Mouse (Mus musculus) brain, embryonic 18.5 days (tissue): ENCODE measurements around the gene Spsb3.

ENCODE experiments used
- DNase-seq: peaks from one replicate; pipeline ENCODE4 v3.0.0-alpha.2; 2012; ENCODE audit warnings: low read depth, low spot score

The Spsb3 gene

DNA sequence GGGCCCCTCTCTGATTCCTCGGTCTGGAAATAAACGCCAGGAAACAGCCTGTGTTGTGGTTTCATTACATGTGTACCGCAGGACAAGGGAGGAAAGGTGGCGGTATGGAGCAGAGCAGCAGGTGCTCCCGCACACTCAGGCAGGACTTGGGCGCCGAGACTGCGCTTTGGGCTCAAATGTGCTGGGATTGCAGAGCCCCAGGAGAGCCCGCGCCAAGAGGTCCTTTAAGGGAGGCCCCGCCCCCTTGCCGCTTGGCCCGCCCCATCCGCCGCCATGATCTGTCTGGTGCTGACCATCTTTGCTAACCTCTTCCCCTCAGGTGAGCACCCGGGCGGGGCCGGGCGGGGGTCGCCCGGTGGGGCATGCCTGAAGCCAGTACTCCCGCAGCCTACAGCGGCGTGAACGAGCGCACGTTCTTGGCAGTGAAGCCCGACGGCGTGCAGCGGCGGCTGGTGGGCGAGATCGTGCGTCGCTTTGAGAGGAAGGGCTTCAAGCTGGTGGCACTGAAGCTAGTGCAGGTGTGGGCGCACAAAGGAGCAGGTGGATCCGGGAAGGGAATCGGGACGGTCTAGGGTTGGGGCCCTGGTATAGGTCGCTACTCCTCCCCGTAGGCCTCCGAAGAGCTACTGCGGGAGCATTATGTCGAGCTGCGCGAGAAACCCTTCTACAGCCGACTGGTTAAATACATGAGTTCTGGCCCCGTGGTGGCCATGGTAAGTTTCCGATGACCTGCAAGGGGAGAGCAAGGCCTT is 10.0 kb downstream of the Spsb3 start, which contains the start of gene Nme3:
TSS of gene Nme3 (plus strand) at position 260 of the 752 bp plus-strand sequence.
- peak; percentile 12 for DNase-seq

DNA sequence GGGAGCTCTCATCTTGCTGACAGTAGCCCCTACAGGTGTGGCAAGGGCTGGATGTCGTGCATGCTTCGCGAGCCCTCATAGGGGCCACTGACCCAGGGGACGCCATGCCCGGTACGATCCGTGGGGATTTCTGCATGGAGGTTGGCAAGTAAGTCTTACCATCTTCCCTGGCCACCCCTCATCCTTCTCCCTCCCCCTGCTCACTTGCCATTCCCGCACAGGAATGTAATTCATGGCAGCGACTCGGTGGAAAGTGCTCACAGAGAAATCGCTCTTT is 10.5 kb downstream of the Spsb3 start:
- no peak for DNase-seq

DNA sequence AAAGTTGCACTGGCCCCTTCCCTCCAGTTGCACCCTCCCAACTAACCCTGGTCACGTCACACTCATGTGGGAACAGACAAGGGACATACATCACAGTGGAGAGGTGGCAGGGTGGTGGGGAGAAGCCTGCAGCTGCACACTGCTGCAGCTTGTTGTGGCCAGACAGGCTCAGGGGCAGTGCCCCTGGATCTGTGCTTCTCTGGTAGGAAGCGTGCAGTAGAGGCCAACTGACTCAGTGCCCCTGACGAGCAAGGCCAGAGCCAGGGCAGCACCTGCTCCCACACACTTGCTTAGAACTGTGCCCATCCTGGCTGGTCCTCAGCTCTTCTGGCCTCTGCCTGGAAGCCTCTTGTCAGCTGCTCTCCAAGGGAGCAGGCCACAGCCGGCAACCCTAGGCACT is 11.2 kb downstream of the Spsb3 start:
- no peak for DNase-seq

DNA sequence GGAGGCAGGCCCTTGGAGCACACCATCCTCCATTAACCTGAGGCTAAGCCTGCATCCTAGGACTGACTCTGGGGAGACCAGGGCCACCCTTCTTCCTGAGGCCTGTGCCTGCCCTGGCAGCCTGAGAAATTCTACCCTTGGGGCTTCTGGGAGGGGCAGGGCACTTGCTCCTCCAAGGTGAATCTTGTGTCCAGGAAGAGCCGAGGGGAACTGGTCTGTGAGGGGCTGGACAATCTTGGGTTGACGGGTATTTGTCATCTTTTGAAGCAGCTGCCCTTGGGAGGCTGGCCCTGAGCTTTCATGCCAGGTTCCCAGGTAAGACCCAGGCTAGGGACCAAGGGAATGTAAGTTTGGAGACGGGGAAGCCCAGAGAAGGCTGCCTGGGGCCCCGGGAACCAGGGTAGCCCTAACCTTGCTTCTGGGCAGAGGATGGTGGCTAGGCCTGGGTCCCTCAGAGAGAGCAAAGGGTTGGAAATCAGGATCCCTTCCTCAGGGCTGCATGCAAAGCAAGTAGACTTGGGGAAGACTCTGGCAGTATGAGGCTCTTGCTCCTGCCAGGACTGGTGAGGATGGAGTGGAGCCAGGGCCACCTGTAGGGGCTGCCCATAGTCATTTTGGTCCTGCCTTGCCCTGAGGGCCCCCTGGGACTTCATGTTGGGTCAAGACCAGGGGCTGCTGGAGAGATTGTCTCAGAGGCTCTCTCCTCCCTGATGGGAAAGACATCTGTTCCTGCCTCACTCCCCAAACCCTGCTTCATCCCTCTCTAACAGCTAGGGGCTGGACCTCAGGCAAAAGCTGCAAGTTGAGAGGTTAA is 11.8 kb downstream of the Spsb3 start:
- no peak for DNase-seq

DNA sequence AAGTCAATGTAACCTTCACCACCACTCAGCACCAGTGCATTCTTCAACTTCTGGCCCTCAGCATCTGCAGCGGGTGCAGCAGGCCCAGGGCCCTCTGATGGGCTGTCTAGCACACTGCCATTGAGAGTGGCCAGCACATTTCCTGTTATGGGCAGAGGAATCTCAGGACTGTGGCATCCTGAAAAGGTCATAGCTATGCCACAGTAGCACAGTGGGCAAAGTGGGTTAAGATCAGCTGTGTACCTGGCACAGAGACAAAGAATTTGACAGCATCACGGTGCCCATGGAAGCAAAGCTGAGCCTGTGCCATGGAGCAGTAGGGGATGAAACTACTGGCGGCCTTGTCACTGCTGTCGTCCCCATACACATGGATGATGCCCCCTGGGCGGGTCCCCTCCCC is 12.7 kb downstream of the Spsb3 start:
- no peak for DNase-seq

DNA sequence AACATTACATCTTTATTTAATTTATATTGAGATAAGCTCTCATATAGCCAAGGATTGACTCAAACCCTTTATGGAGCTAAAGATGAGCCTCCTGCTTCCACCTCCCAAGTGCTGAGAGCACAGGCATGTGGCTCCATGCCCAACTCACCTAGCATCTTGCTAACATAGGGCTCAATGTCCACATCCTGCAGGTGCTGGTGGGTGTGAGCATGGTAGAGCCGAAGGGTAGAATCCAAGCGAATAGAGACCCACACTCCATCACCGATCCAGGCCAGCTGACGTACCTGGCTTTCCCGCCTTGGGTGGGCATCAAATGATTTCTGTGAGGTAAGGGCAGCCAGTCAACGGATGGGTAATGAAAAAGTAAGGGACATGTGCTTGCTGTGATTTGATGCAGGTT is 13.6 kb downstream of the Spsb3 start:
- DNase-seq = no peak

DNA sequence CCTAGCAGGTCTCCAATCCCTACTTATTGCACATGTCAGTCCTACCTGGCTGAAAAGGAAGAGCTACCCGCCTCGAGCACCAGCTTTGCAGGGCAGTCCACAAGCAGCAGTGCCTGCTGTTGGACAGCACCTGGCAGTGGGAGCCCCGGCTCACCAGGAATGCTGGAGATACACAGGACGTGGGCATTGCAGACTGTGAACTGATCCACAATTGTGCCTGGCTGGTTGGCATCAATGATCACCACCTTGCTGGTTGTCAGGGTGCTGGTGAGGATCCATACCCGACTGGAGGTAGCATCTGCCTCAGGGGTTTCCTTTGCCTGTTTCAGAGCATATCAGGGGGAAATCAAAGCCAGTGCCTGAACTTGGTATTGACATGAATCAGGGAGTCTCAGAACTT is 15.7 kb downstream of the Spsb3 start:
- no peak for DNase-seq

DNA sequence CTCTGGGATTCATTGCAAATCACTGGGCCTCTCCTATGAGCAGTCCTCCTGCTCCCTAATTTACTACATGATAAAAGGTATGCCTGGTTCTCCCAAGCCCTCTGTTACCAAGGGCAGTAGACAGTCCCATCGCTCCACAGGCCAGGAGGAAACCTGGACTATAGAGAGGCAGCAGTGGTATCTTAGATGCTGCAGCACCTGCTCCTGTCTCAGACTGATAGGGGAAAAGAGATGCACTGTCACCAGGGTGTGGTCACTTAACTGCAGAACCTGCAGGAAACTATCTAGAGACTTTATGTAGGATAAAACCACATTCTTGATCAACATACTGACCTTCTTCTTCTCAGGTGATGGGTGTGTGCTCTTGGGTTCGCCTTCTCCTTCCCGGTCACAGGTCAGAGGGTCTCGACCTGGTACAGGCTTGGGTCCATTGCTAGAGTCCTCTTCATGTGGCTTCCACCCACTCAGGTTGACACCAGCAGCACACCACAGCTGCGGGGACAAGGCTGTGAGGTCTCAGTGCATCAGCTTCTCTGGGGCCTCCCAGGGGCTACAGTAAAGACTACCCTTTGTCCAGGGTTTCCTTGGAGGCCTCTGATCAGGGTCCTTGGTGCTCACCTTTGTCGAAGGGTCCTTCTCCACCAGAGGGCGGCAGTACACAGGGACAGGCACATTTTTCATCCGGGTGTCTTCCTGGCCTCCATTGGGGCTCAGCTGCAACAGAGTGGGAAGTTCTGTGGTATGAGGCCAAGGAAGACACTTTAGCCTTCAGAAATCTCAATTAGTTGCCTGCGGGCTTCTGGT is 16.4 kb downstream of the Spsb3 start:
- DNase-seq = no peak

DNA sequence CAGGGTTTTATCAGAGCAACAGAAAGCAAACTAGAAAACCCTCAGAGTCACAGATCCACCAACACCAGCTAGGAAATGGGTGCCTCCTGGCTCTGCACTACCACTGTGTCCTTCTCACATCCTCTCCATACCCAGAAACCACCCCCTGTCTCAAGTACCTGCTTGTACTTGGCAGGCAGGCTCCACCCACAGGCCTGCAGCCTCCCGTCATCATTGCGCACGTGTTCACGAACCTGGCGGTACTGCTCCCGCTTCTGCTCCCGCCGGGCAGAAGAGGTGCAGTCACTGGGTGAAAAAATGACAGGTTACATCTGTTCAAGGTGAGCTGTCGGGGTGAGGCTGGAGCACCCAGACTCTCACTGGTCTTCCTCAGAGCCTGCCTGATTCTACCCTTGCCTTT is 17.3 kb downstream of the Spsb3 start:
- DNase-seq = no peak

DNA sequence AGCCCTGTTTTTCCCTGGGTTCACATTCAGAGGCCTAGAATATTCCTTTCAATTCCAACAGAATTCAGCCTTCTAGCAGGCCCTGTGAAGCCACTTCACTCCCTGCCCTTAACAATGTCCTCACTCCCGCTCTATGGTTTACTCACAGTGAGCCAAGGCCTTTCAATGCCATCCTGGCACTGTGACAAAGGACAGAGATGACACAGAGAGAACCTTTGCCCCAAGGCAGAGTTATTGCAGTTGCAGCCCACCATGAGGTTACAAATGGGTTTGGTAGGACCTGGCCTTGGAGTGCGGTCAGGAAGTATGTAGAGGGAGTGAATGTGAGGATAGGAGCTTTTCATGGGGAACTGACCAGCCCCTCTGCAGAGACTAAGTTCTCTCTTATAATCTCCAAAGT is 21.1 kb downstream of the Spsb3 start:
- DNase-seq = no peak

DNA sequence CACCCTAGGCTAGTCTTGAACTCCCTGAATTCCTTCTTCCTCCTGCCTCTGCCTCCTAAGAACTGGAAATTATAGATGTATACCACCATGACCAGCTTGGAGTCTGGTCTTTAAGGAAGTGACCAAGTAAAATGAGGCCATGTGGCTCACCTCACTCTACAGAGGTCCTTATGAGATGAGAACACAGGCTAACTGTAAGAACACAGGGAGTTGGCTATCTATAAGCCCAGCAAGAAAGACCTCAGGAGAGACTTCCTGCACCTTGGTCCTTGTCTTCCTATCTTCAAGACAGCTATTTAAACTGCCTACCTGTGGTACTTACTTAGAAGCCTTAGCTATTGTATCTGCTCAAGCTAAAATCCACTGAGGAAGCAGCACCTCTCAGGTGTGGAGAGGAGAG is 27.5 kb downstream of the Spsb3 start:
- DNase-seq = no peak

DNA sequence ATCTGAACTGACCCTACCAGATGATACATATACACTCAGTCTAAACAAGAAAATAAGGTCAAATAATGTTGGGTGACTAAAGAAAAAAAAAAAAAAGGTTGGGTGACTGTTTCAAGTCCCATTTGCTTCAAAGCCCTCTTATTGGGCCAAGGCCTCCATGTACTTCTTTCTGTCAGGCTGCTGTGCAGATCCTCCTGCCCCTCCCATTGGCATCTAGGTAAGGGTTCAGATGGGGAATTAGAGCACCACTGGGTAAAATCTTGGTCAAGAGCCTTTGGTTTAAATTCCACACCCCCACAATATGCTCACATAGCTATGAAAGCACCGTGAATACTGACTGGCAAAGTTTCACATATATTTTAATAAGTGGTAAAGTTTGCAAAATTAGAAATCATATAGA is 36.8 kb downstream of the Spsb3 start:
- no peak for DNase-seq

DNA sequence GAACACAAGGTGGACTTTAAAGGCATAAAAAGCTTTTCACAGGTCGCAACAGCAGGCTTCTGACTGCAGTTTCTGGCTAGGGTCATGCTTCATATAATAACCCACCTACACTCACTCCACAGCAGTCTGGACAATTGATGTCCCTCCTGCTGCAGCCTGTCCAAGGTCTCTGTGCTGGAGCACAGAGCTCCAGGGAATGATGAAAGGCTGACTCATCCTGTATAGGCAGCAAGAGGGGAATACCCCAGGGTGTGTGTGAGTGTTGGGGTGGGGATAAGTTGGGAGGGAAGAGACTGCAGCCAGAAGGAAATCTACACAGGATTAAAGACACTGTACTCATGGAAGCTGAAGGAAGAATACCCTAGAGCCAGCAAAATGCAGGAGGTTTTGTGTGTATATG is 43.1 kb downstream of the Spsb3 start:
- no peak for DNase-seq

DNA sequence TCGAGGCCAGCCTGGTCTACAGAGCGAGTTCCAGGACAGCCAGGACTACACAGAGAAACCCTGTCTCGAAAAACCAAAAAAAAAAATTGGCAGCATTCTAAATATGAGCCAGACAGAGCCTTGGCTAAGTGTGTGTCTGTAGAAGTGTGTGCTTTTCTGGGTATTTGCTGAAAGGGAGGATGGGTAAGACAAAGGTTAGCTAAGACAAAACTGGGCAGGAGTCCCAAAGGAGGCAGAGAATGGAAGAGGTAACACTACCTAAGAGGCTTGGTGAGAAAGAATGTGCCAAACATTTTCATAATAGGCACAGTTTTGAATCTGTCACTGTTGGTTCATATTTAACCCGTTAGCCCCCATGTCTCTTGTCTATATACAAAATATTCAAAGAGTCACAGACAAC is 46.0 kb downstream of the Spsb3 start:
- DNase-seq = no peak

DNA sequence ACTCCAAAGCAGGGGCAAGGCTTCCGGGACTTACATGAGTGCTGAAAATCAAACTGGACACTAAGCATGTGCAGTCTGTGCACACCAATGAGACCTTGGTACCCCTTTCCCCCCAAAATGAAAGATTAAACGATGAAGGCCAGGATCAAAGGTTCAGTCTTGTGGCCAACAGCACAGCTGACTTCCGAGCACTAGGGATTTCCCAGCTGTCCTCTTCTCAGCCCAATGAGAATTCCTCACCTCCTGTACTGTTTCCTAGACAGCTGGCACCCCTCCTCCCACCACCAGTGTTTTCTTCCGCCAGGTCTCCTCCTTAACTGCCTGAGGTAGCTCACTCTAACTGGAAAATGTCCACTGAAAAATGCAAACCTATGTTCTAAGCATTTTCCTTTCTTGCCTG is 46.7 kb downstream of the Spsb3 start:
- no peak for DNase-seq

DNA sequence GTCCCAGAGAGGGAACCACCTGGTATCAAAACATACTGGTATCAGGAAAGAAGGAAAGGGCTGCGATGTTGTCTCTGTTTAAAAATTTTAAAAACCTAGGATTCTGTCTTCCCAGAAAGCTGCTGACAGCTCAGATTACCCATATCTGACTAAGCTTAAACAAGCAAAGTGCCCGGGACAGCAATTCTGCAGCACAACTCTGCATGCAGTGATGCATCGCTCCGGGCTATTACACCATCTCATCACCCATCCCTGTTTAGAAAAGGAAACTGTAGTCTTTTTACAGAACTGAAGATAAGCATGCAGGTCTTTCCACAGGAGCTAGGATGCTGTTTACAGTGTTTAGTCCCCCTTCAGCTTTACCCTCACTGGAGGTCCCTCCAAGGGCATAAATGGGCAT is 48.5 kb downstream of the Spsb3 start:
- no peak for DNase-seq

DNA sequence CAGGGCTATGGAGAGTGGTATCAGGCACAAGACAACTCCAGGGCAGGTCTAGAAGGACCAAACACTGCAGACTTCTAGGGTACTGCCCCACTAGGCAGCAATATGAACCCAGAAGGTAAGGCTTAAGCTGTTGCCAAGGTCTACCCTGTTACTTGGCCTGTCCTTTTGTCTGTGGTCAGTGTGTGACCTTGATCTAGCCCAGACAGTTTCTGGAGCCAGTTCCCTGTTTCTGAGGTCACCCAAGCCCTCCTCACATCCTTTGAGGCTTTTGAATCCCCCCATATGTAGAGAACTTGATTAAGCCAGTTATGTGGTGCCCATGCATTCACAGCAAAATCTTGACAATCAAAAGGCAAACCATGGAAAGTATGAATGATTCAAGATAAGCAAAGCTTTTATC is 49.2 kb downstream of the Spsb3 start:
- no peak for DNase-seq

DNA sequence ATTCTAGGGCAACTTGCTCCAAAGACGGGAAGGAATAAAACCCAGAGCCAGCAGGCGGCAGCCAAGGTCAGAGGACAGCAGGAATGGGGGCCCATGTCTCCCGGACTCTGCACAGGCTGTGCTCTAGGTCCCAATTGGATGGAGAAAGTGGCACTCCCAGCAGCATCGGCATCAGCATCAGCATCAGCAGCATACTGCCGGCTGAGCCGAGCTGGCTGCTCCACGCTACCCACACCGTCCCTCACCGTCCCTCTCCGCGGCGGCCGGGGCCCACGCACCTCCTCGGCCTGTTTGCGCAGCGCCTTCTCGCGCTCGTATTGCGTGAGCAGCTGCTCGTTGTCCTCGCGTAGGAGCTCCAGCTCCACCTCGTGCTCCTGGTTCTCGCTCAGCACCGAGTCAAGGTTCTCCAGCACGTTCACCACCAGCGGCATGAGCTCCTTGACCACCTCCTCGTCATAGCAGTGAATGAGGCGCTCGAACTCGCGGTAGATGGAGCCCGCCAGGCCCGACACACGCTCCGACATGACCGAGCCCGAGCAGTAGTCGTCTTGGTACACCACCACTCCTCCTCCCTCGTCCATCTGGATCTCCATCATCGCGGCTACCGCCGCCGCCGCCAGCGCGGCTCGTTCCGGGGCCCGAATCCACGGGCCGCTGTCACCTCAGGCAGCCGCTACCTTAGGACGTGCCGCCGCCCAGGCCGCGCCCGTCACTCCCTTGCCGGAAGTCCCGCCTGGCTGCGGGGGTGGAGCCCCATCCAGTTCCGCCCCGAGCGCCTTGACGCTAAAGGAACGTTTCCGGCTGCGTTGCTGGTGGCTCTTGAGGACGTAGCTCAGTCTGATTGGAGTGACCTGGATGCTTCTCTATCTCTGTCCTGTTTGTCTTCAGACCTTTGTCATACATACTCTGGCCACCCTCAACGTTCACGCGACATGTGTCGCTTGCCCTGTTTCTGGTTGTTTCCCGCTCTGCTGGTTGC is 50.1 kb downstream of the Spsb3 start, which contains the start of gene Mapk8ip3:
TSS of gene Mapk8ip3 (minus strand) at position 719 of the 979 bp plus-strand sequence.
- peak; percentile 84 for DNase-seq

DNA sequence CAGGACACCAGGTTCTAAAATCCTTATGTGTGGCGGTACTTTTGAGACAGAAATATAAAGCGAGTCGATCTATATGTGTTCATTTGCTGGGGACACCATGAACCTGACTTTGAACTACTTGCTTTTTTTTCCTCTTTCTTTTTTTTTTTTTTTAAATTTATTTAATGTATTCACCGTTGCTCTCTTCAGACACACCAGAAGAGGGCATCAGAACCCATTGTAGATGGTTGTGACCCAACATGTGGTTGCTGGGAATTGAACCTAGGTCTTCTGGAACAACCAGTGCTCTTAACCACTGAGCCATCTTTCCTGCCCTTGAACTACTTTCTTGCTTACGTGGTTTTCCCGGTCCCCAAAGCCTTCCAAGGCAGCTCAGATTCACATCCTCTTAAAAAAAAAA is 50.8 kb downstream of the Spsb3 start:
- no peak for DNase-seq
